ENCODE assay signal across 26 mouse cellular contexts in the genomic region with DNA sequence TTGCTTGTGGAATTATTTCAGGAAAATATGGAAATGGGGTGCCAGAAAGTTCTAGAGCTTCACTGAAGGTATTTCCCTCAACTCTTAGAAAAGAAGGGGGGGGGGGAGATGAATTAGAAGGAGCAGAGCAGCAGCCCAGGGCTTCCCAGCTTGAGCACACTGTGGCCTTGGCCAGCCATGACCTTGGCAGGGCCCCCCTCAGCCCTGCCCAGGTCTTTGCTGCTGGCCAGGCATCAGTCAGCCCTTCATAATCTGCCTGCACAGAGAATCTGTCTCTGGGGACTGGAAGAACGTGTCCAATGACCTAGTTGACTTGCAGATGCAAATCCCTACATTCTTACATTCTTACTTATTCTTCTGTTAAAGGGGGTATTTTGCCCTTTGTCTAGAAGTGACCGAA. TPM values are rescaled to one million over a fixed set of nuclear protein-coding genes. Genes with fewer than 3 reads are reported as not detected.
DNase-seq lines count a peak whose midpoint lies in the region; ATAC-seq and TF ChIP-seq lines count a peak whose summit lies in the region.
"Had no signal": no experiment of that assay in that cellular context is flagged by ENCODE, and none has a peak within 500 bp of the region (broad histone marks: within the 10 kb centered on the region; RNA-seq: fewer than 3 reads in every experiment).

No protein-coding gene starts in this region.

- peak; percentile 68 for DNase-seq in gastrocnemius, adult 2 months
- DNase-seq in gastrocnemius, postnatal 4 days (ENCODE audit: low spot score in 2 of 2): no peak
- DNase-seq in midbrain, embryonic 11.5 days (ENCODE audit: low spot score, missing footprints): no peak
- no peak for DNase-seq in midbrain, embryonic 10.5 days (ENCODE audit: low spot score)
- peak; percentile 74 for DNase-seq in gastrocnemius, postnatal 25 days
- peak; percentile 21 for DNase-seq in retina, postnatal 1 day
- DNase-seq in kidney, adult 9 months: no peak
- DNase-seq: B cell, adult 2 months; cerebellum, adult 2 months; cerebellum, postnatal 14 days; heart, postnatal 4 days; kidney, postnatal 10 days; layer of hippocampus, postnatal 36 days; right cerebral cortex, postnatal 4 days; thymus, postnatal 14 days had no signal

- peak; percentile 61; the same call in 1 of the 2 replicates for ATAC-seq in midbrain, embryonic 11.5 days (ENCODE audit: low FRiP score)
- ATAC-seq: activated CD4-positive, CD25-positive, alpha-beta regulatory T cell, adult 4 months; forebrain, embryonic 16.5 days; intestine, embryonic 16.5 days had no signal

- H3K27ac ChIP-seq in gastrocnemius, adult 2 months: peak overlapping the region; percentile 50
- no peak overlapping the region for H3K27ac ChIP-seq in midbrain, embryonic 11.5 days (ENCODE audit: low read depth, low read length)
- H3K27ac ChIP-seq in midbrain, embryonic 10.5 days (replicated peaks): no peak overlapping the region; the same call in 1 of the 2 replicates
- H3K27ac ChIP-seq: hindbrain, embryonic 13.5 days; limb, embryonic 10.5 days; limb, embryonic 15.5 days; liver, embryonic 15.5 days; lung, embryonic 15.5 days; midbrain, embryonic 12.5 days had no signal

- peaks cover 6% of the 10 kb centered on the region for H3K4me1 ChIP-seq in midbrain, embryonic 11.5 days (ENCODE audit: control insufficient read depth, insufficient read depth, low read length)
- peaks cover 18% of the 10 kb centered on the region for H3K4me1 ChIP-seq in midbrain, embryonic 10.5 days
- H3K4me1 ChIP-seq: hindbrain, embryonic 13.5 days; limb, embryonic 10.5 days; limb, embryonic 15.5 days; liver, embryonic 15.5 days; lung, embryonic 15.5 days had no signal

- intact Hi-C loops in gastrocnemius, adult 2 months (cut with DNase I): loop anchor here (10.0 kb wide), 2 partner anchors 373 to 577 kb away; no protein-coding TSS in a partner anchor

- H3K9me3 ChIP-seq in midbrain, embryonic 11.5 days (ENCODE audit: control insufficient read depth, low read length): no peaks in the 10 kb centered on the region
- no peaks in the 10 kb centered on the region for H3K9me3 ChIP-seq in midbrain, embryonic 10.5 days (replicated peaks)
- H3K9me3 ChIP-seq: heart, embryonic 12.5 days; hindbrain, embryonic 13.5 days; limb, embryonic 10.5 days; limb, embryonic 15.5 days; liver, embryonic 15.5 days; lung, embryonic 15.5 days; midbrain, embryonic 12.5 days had no signal

- H3K9ac ChIP-seq in midbrain, embryonic 11.5 days (ENCODE audit: low read length): no peak overlapping the region
- H3K9ac ChIP-seq: heart, embryonic 12.5 days; hindbrain, embryonic 13.5 days; limb, embryonic 15.5 days; liver, embryonic 15.5 days; lung, embryonic 15.5 days; midbrain, embryonic 12.5 days had no signal

- H3K27me3 ChIP-seq in midbrain, embryonic 11.5 days (ENCODE audit: control insufficient read depth, insufficient read depth, low read length): no peaks in the 10 kb centered on the region
- H3K27me3 ChIP-seq in midbrain, embryonic 10.5 days (ENCODE audit: low read depth, poor library complexity, severe bottlenecking): peaks cover 21% of the 10 kb centered on the region; the same call in 1 of the 2 replicates
- H3K27me3 ChIP-seq: heart, embryonic 12.5 days; hindbrain, embryonic 13.5 days; limb, embryonic 15.5 days; liver, embryonic 15.5 days; lung, embryonic 15.5 days; midbrain, embryonic 12.5 days had no signal

- TF ChIP-seq CTCF in gastrocnemius, adult 2 months (IDR thresholded peaks at IDR 0.05): no peak

- H3K36me3 ChIP-seq in midbrain, embryonic 11.5 days (ENCODE audit: control insufficient read depth, insufficient read depth, low read length): no peaks in the 10 kb centered on the region
- no peaks in the 10 kb centered on the region for H3K36me3 ChIP-seq in midbrain, embryonic 10.5 days
- H3K36me3 ChIP-seq: heart, embryonic 12.5 days; limb, embryonic 15.5 days; liver, embryonic 15.5 days; lung, embryonic 15.5 days; midbrain, embryonic 12.5 days had no signal

- no peak overlapping the region for H3K4me2 ChIP-seq in midbrain, embryonic 11.5 days
- H3K4me2 ChIP-seq: heart, embryonic 12.5 days; hindbrain, embryonic 13.5 days; limb, embryonic 15.5 days; liver, embryonic 15.5 days; lung, embryonic 15.5 days; midbrain, embryonic 12.5 days had no signal

- WGBS in midbrain, embryonic 11.5 days: 11% methylated on average over 2 of the region's 2 CpGs
- WGBS in midbrain, embryonic 10.5 days: 27% methylated on average over 2 of the region's 2 CpGs

- no peak overlapping the region for H3K4me3 ChIP-seq in gastrocnemius, adult 2 months
- H3K4me3 ChIP-seq in midbrain, embryonic 11.5 days (ENCODE audit: low read depth, low read length): no peak overlapping the region
- no peak overlapping the region for H3K4me3 ChIP-seq in midbrain, embryonic 10.5 days
- H3K4me3 ChIP-seq: erythroblast, embryonic 14.5 days; heart, embryonic 12.5 days; hindbrain, embryonic 13.5 days; limb, embryonic 10.5 days; limb, embryonic 15.5 days; liver, embryonic 15.5 days; lung, embryonic 15.5 days; midbrain, embryonic 12.5 days had no signal

RNA-seq across cellular contexts. Expression of a gene that starts 34.1 kb away (rescaled TPM):
- 100 to 1,000 TPM; 135 to 154 TPM for total RNA-seq in gastrocnemius, adult 2 months (2021)
- total RNA-seq in gastrocnemius, postnatal 4 days (2021): 100 to 1,000 TPM; 183 to 192 TPM
- 295 and 322 TPM in 2 replicates for polyA plus RNA-seq in midbrain, embryonic 11.5 days (2014; fragmentation: Nextera tagmentation; extraction: Ambion mirVana)
- polyA plus RNA-seq in midbrain, embryonic 10.5 days (2016; fragmentation: Nextera tagmentation; extraction: Ambion mirVana): 232 and 245 TPM in 2 replicates
- 100 to 1,000 TPM; 120 to 130 TPM for total RNA-seq in gastrocnemius, postnatal 25 days (2021)

Comparison
In these comparisons a context has a peak if more than half of its experiments do, and no peak if none do; other contexts are left out.
1. DNase-seq: peak in gastrocnemius, adult 2 months (single experiment), gastrocnemius, postnatal 25 days (single experiment) and retina, postnatal 1 day (single experiment); none in gastrocnemius, postnatal 4 days (0 of 2), midbrain, embryonic 11.5 days (single experiment), midbrain, embryonic 10.5 days (single experiment) and kidney, adult 9 months (single experiment).